Mouse (Mus musculus): ENCODE results near the gene Fcna. TPM values are rescaled to one million over a fixed set of nuclear protein-coding genes. Genes with fewer than 3 reads are reported as not detected.

Gene Fcna
- polyA plus RNA-seq, 1 experiment, result 7.8 TPM

GRCm38 (mm10) chr2:25660279-25660678, 32.4 kb upstream of the Fcna start:
- WGBS, result 95% methylated on average over 8 of the region's 8 CpGs
- DNase-seq, result no peak
- H3K27me3 ChIP-seq (ENCODE audit: control insufficient read depth, insufficient read depth, low read length), result no peaks in the 10 kb centered on the region
- H3K36me3 ChIP-seq (ENCODE audit: control insufficient read depth, insufficient read depth, low read length), result no peaks in the 10 kb centered on the region
- H3K4me3 ChIP-seq (ENCODE audit: control insufficient read depth, insufficient read depth, low read length), result no peak overlapping the region
- TF ChIP-seq CTCF (IDR thresholded peaks at IDR 0.05; ENCODE audit: borderline replicate concordance, control insufficient read depth, extremely low read depth, insufficient read depth, low read length, poor library complexity) (no peak), POLR2A (IDR thresholded peaks at IDR 0.05; ENCODE audit: control insufficient read depth, extremely low read depth, insufficient read depth, low read length, poor library complexity) (no peak)
- H3K27ac ChIP-seq (ENCODE audit: control insufficient read depth, insufficient read depth, low read length), result no peak overlapping the region
- no peaks in the 10 kb centered on the region for H3K4me1 ChIP-seq (replicated peaks; ENCODE audit: control insufficient read depth, insufficient read depth, low read length)

- no peaks in the 10 kb centered on the region for H3K27me3 ChIP-seq (ENCODE audit: control insufficient read depth, insufficient read depth, low read length)
These were observed 29.8 kb upstream of the Fcna start, which contains the start of gene Lcn5 for GRCm38 (mm10) chr2:25657652-25658051. Lcn5 (plus strand) TSS chr2:25657952.

DNA sequence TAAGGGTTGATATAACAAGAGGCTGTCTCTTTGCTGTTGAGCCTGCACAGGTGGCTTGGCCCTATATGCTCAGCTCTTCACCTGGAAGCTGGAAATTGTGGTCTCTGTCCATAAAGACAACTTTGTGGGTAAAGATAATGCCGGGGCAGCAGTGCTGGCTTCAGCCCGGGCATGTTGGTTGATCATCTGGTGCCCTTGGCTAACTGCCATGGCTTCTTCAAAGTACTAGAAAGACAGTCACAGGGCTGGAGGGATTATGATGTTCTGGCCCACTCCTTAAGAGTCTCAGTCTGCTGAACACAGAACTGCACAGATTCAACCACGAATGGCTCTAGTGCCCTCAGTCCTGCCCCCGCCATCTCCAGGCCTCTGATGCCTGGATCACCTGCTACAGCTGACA, 29.4 kb upstream of the Fcna start:
- DNase-seq, result no peak
- Histone ChIP-seq H3K4me1 (replicated peaks; ENCODE audit: control insufficient read depth, insufficient read depth, low read length) (no peaks in the 10 kb centered on the region), H3K4me3 (ENCODE audit: control insufficient read depth, insufficient read depth, low read length) (no peak overlapping the region), H3K36me3 (ENCODE audit: control insufficient read depth, insufficient read depth, low read length) (no peaks in the 10 kb centered on the region), H3K27ac (ENCODE audit: control insufficient read depth, insufficient read depth, low read length) (no peak overlapping the region), H3K27me3 (ENCODE audit: control insufficient read depth, insufficient read depth, low read length) (no peaks in the 10 kb centered on the region)
- TF ChIP-seq POLR2A (IDR thresholded peaks at IDR 0.05; ENCODE audit: control insufficient read depth, extremely low read depth, insufficient read depth, low read length, poor library complexity), result no peak
- no peak for TF ChIP-seq CTCF (IDR thresholded peaks at IDR 0.05; ENCODE audit: borderline replicate concordance, control insufficient read depth, extremely low read depth, insufficient read depth, low read length, poor library complexity)
- WGBS, result 48% methylated on average over 4 of the region's 4 CpGs

More at GRCm38 (mm10) chr2:25657652-25658051, 29.8 kb upstream of the Fcna start, which contains the start of gene Lcn5:
- no peak for DNase-seq
- TF ChIP-seq POLR2A (IDR thresholded peaks at IDR 0.05; ENCODE audit: control insufficient read depth, extremely low read depth, insufficient read depth, low read length, poor library complexity) (no peak), CTCF (IDR thresholded peaks at IDR 0.05; ENCODE audit: borderline replicate concordance, control insufficient read depth, extremely low read depth, insufficient read depth, low read length, poor library complexity) (no peak)
- no peak within 1 kb of the TSS for H3K27ac ChIP-seq (ENCODE audit: control insufficient read depth, insufficient read depth, low read length)
- no peaks in the 10 kb centered on the region for H3K4me1 ChIP-seq (replicated peaks; ENCODE audit: control insufficient read depth, insufficient read depth, low read length)
- no peak within 1 kb of the TSS for H3K4me3 ChIP-seq (ENCODE audit: control insufficient read depth, insufficient read depth, low read length)
- no peaks in the 10 kb centered on the region for H3K36me3 ChIP-seq (ENCODE audit: control insufficient read depth, insufficient read depth, low read length)

GRCm38 (mm10) chr2:25656691-25657090, 28.9 kb upstream of the Fcna start:
- no peak for TF ChIP-seq CTCF (IDR thresholded peaks at IDR 0.05; ENCODE audit: borderline replicate concordance, control insufficient read depth, extremely low read depth, insufficient read depth, low read length, poor library complexity)
- TF ChIP-seq POLR2A (IDR thresholded peaks at IDR 0.05; ENCODE audit: control insufficient read depth, extremely low read depth, insufficient read depth, low read length, poor library complexity), result no peak
- Histone ChIP-seq H3K4me3 (ENCODE audit: control insufficient read depth, insufficient read depth, low read length) (no peak overlapping the region), H3K27me3 (ENCODE audit: control insufficient read depth, insufficient read depth, low read length) (no peaks in the 10 kb centered on the region), H3K36me3 (ENCODE audit: control insufficient read depth, insufficient read depth, low read length) (no peaks in the 10 kb centered on the region), H3K4me1 (replicated peaks; ENCODE audit: control insufficient read depth, insufficient read depth, low read length) (no peaks in the 10 kb centered on the region), H3K27ac (ENCODE audit: control insufficient read depth, insufficient read depth, low read length) (no peak overlapping the region)
- no peak for DNase-seq
- whole genome bisulfite sequencing, result 92% methylated on average over 4 of the region's 4 CpGs

GRCm38 (mm10) chr2:25654502-25654901, 26.7 kb upstream of the Fcna start:
- H3K4me3 ChIP-seq (ENCODE audit: control insufficient read depth, insufficient read depth, low read length), result no peak overlapping the region
- 74% methylated on average over 1 of the region's 1 CpGs for WGBS
- no peak for DNase-seq
- no peaks in the 10 kb centered on the region for H3K36me3 ChIP-seq (ENCODE audit: control insufficient read depth, insufficient read depth, low read length)
- H3K27me3 ChIP-seq (ENCODE audit: control insufficient read depth, insufficient read depth, low read length), result no peaks in the 10 kb centered on the region
- no peak for TF ChIP-seq CTCF (IDR thresholded peaks at IDR 0.05; ENCODE audit: borderline replicate concordance, control insufficient read depth, extremely low read depth, insufficient read depth, low read length, poor library complexity)
- TF ChIP-seq POLR2A (IDR thresholded peaks at IDR 0.05; ENCODE audit: control insufficient read depth, extremely low read depth, insufficient read depth, low read length, poor library complexity), result no peak
- no peak overlapping the region for H3K27ac ChIP-seq (ENCODE audit: control insufficient read depth, insufficient read depth, low read length)
- no peaks in the 10 kb centered on the region for H3K4me1 ChIP-seq (replicated peaks; ENCODE audit: control insufficient read depth, insufficient read depth, low read length)

GRCm38 (mm10) chr2:25652902-25653301, 25.1 kb upstream of the Fcna start, which contains the start of gene Lcn8:
Lcn8 (plus strand) TSS chr2:25653120.
- Histone ChIP-seq H3K36me3 (ENCODE audit: control insufficient read depth, insufficient read depth, low read length) (no peaks in the 10 kb centered on the region), H3K27ac (ENCODE audit: control insufficient read depth, insufficient read depth, low read length) (no peak within 1 kb of the TSS), H3K4me1 (replicated peaks; ENCODE audit: control insufficient read depth, insufficient read depth, low read length) (no peaks in the 10 kb centered on the region), H3K27me3 (ENCODE audit: control insufficient read depth, insufficient read depth, low read length) (no peaks in the 10 kb centered on the region), H3K4me3 (ENCODE audit: control insufficient read depth, insufficient read depth, low read length) (no peak within 1 kb of the TSS)
- no peak for DNase-seq
- WGBS, result 66% methylated on average over 2 of the region's 2 CpGs
- no peak for TF ChIP-seq POLR2A (IDR thresholded peaks at IDR 0.05; ENCODE audit: control insufficient read depth, extremely low read depth, insufficient read depth, low read length, poor library complexity)
- no peak for TF ChIP-seq CTCF (IDR thresholded peaks at IDR 0.05; ENCODE audit: borderline replicate concordance, control insufficient read depth, extremely low read depth, insufficient read depth, low read length, poor library complexity)

DNA sequence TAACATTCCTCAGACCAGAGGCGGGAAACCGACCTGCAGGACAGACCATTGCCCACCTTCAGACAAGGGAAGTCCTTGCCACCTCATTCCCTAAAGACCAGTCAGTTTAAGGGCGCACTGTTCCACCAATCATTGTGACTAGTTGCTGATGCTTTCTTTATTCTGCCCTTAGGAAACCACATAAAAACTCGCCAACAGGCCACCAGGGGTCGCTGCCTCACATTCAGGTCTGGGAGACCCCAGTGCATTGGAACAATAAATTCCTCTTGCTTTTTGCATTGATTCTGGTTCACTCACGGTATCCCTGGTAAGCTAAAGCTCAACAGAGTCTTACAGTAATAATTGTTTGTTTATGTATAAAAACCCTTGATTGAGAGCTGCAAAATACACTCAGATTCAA, 12.1 kb upstream of the Fcna start:
- peak; percentile 64 for DNase-seq
- H3K4me1 ChIP-seq (replicated peaks; ENCODE audit: control insufficient read depth, insufficient read depth, low read length), result no peaks in the 10 kb centered on the region
- H3K4me3 ChIP-seq (ENCODE audit: control insufficient read depth, insufficient read depth, low read length), result no peak overlapping the region
- no peak for TF ChIP-seq POLR2A (IDR thresholded peaks at IDR 0.05; ENCODE audit: control insufficient read depth, extremely low read depth, insufficient read depth, low read length, poor library complexity)
- no peak for TF ChIP-seq CTCF (IDR thresholded peaks at IDR 0.05; ENCODE audit: borderline replicate concordance, control insufficient read depth, extremely low read depth, insufficient read depth, low read length, poor library complexity)
- H3K27me3 ChIP-seq (ENCODE audit: control insufficient read depth, insufficient read depth, low read length), result no peaks in the 10 kb centered on the region
- H3K36me3 ChIP-seq (ENCODE audit: control insufficient read depth, insufficient read depth, low read length), result no peaks in the 10 kb centered on the region
- WGBS, result 24% methylated on average over 6 of the region's 6 CpGs
- no peak overlapping the region for H3K27ac ChIP-seq (ENCODE audit: control insufficient read depth, insufficient read depth, low read length)

All from thymus, adult 2 months (tissue).